Mouse (Mus musculus) CH12.LX (cell line): ENCODE results near the gene Gstt1.

Source experiments
- CTCF ChIP-seq, 2 experiments: IDR thresholded peaks in 1 of 2; conservative IDR thresholded peaks in 1 of 2; 2 replicates each; pipeline ENCODE4 v1.5.1; 2011 to 2012; ENCODE audit warnings: low read depth in 2 of 2, low read length in 2 of 2, improper control_type of control experiment in 1 of 2, inconsistent platforms in 1 of 2, mild to moderate bottlenecking in 1 of 2, moderate library complexity in 1 of 2
- EP300 ChIP-seq: IDR thresholded peaks from 2 replicates; pipeline ENCODE4 v1.6.1; 2011; ENCODE audit warnings: low read length, improper control_type of control experiment
- JUND ChIP-seq: conservative IDR thresholded peaks from 2 replicates; pipeline ENCODE4 v1.6.1; 2011; ENCODE audit warnings: low read depth, low read length, improper control_type of control experiment
- POLR2A ChIP-seq: IDR thresholded peaks from 2 replicates; pipeline ENCODE4 v1.6.1; 2011; ENCODE audit warnings: low read depth, mild to moderate bottlenecking, improper control_type of control experiment, low read length

GRCm38 (mm10) chr10:75818641-75819040 lies 20.3 kb upstream of the Gstt1 start:
- TF ChIP-seq CTCF (conservative IDR thresholded peaks at IDR 0.05 in 1 of 2, IDR thresholded peaks at IDR 0.05 in 1 of 2; ENCODE audit: low read depth in 2 of 2, low read length in 2 of 2), result peak in 1 of 2 experiments; percentile 32; a peak in 1 of 4 replicates
- no peak for TF ChIP-seq POLR2A
- TF ChIP-seq JUND, result no peak
- no peak for TF ChIP-seq EP300
